Mouse (Mus musculus) small intestine, adult 2 months (tissue): ENCODE measurements around the gene Fam171a1. TPM values are rescaled to one million over a fixed set of nuclear protein-coding genes. Genes with fewer than 3 reads are reported as not detected.

Experiments
- H3K27ac ChIP-seq: fragments of 200-500 bp; 2 replicates; pipeline ENCODE4 v1.5.1; 2012; ENCODE audit warnings: low read depth, low read length, control low read depth, inconsistent platforms; ENCODE audit not compliant: insufficient read depth
- H3K27me3 ChIP-seq: fragments of 200-500 bp; 2 replicates; pipeline ENCODE4 v1.6.1; 2012; ENCODE audit warnings: mild to moderate bottlenecking, moderate library complexity, low read length, inconsistent platforms; ENCODE audit not compliant: control insufficient read depth, insufficient read depth
- H3K36me3 ChIP-seq: fragments of 200-500 bp; 2 replicates; pipeline ENCODE4 v1.6.1; 2012; ENCODE audit warnings: mild to moderate bottlenecking, low read length, control low read depth, inconsistent platforms; ENCODE audit not compliant: control insufficient read depth, insufficient read depth
- H3K4me1 ChIP-seq: fragments of 200-500 bp; 2 replicates; pipeline ENCODE4 v1.6.1; 2012; ENCODE audit warnings: low read length, inconsistent platforms, mixed read lengths; ENCODE audit not compliant: control insufficient read depth, insufficient read depth, insufficient read length
- H3K4me3 ChIP-seq: fragments of 200-500 bp; 2 replicates; pipeline ENCODE4 v1.5.1; 2012; ENCODE audit warnings: low read depth, mild to moderate bottlenecking, control low read depth, inconsistent platforms, low read length, moderate library complexity
- CTCF ChIP-seq: fragments of 200-500 bp; IDR thresholded peaks from 2 replicates; pipeline ENCODE4 v1.5.1; 2012; ENCODE audit warnings: low read depth, mild to moderate bottlenecking, control low read depth, inconsistent platforms, low read length, moderate library complexity, mixed read lengths; ENCODE audit not compliant: insufficient replicate concordance, insufficient read length; ENCODE audit errors: extremely low read depth
- POLR2A ChIP-seq: fragments of 200-500 bp; IDR thresholded peaks from 2 replicates; pipeline ENCODE4 v1.6.1; 2012; ENCODE audit warnings: low read depth, mild to moderate bottlenecking, control low read depth, inconsistent platforms, low read length, moderate library complexity
- WGBS: fragments of 180-500 bp; shearing (Covaris S2); methylation state at CpG from one replicate; pipeline ENCODE4 v1.1.7; 2018; 5-methylcytosine and 5-hydroxymethylcytosine counted together
- polyA plus RNA-seq: library from polyadenylated mRNA; depleted of rRNA; stranded (reverse); fragments of >200 nt; gene quantifications from 2 replicates; pipeline ENCODE4 v1.2.3, GENCODE M21; 2012

The Fam171a1 gene
- polyA plus RNA-seq, 1 experiment = 7.0 TPM

DNA sequence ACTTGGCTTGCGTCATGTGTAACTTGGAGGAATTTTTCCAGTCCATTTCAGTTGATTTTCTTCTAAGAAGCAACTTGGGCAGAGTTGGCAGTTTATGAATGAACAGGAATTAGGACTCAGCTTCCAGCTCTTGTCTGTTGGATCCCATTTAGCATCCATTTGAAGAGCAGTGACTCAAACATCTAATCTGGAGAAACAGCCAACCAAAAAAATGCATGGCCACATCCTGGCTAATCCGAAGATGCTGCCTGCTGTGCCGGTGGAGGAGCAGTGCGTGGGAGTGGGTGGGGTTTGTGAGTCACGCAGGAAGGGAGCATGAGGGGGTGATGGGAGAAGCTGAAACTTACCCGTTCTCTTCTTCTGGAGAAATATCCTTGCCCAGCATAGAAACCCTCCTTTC lies 104.2 kb downstream of the Fam171a1 start:
- Histone ChIP-seq H3K4me1 (no peaks in the 10 kb centered on the region), H3K4me3 (no peak overlapping the region), H3K36me3 (no peaks in the 10 kb centered on the region), H3K27me3 (no peaks in the 10 kb centered on the region), H3K27ac (no peak overlapping the region)
- TF ChIP-seq POLR2A (no peak), CTCF (no peak)
- WGBS = 78% methylated on average over 6 of the region's 6 CpGs

GRCm38 (mm10) chr2:3228475-3228874 lies 114.5 kb downstream of the Fam171a1 start:
- 0 out of 2 replicates have a peak, but pooled peaks cover 2% of the 10 kb centered on the region for H3K36me3 ChIP-seq
- H3K27me3 ChIP-seq = no peaks in the 10 kb centered on the region
- WGBS = 73% methylated on average over 4 of the region's 4 CpGs
- H3K4me3 ChIP-seq = no peak overlapping the region
- H3K4me1 ChIP-seq = no peaks in the 10 kb centered on the region
- TF ChIP-seq POLR2A (no peak), CTCF (no peak)
- no peak overlapping the region for H3K27ac ChIP-seq

DNA sequence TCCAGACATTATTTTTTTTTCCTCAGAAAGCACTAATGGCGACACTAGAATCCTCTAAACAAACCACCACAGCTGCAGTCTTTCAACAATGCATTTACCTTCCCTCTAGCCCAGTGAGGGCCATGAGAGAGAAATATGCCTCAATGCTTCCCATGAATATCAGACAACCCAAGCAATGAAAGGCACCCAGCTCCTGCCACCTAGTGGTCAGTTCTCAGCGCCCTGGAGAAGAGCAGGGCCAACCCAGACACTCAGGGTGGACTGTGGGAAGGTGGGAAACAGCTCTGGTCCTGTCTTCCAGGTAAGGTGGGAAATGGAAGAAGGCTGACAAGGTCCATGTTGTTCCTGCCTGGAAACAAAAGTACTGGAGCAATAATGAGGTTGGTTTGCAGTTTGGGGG lies 115.0 kb downstream of the Fam171a1 start:
- Histone ChIP-seq H3K4me3 (no peak overlapping the region), H3K27ac (no peak overlapping the region), H3K4me1 (no peaks in the 10 kb centered on the region), H3K27me3 (no peaks in the 10 kb centered on the region), H3K36me3 (0 out of 2 replicates have a peak, but pooled peaks cover 2% of the 10 kb centered on the region)
- peak; percentile 78; the same call in 1 of the 2 replicates for TF ChIP-seq CTCF
- no peak for TF ChIP-seq POLR2A
- 12% methylated on average over 2 of the region's 2 CpGs for WGBS

- 49% methylated on average over 5 of the region's 5 CpGs for WGBS
- no peaks in the 10 kb centered on the region for H3K36me3 ChIP-seq
- H3K4me3 ChIP-seq = no peak overlapping the region
- TF ChIP-seq CTCF (no peak), POLR2A (no peak)
- no peaks in the 10 kb centered on the region for H3K27me3 ChIP-seq
- no peak overlapping the region for H3K27ac ChIP-seq
- H3K4me1 ChIP-seq = no peaks in the 10 kb centered on the region
These were observed 125.2 kb downstream of the Fam171a1 start for GRCm38 (mm10) chr2:3239255-3239654.

DNA sequence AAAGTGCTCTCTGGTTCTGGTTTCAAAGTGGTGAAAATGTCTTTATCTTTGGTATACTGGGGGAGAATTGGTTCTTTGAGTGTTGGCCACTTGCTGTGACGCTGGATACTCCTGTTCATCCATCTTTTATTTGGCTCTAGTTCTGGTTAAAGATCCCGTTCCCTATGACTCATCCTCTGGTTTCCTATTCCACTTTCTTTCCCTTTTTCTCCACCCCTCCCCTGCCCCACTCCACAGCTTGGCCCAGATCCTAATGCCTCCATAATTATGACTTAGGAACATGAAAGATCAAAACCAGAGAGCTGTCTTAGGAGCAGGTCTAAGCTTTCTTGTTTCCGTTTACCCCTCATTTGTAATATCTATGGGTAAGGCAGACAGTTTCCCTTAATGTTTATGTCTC lies 130.2 kb downstream of the Fam171a1 start:
- no peaks in the 10 kb centered on the region for H3K4me1 ChIP-seq
- TF ChIP-seq POLR2A (no peak), CTCF (no peak)
- H3K4me3 ChIP-seq = no peak overlapping the region
- no peaks in the 10 kb centered on the region for H3K27me3 ChIP-seq
- 40% methylated on average over 3 of the region's 3 CpGs for WGBS
- no peaks in the 10 kb centered on the region for H3K36me3 ChIP-seq
- no peak overlapping the region for H3K27ac ChIP-seq

DNA sequence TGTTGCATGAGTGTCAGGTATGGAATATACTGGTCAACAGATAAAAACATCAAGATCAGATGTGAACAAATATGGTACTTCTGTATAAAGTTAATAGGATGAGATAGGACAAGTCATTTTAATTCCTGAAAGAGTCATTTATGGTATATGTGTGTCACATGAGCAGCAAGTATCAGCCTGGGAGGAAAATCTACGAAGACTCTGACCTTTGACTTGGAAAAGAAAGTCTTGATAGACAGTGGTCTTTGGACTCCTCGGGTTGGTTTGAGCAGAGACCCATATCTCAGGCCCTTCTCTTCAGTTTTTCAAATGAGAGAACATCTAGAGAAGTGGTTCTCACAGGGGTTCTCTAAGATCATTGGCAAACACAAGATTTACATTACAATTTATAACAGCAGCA lies 137.3 kb downstream of the Fam171a1 start:
- WGBS = 35% methylated on average over 2 of the region's 2 CpGs
- TF ChIP-seq CTCF (no peak), POLR2A (no peak)
- H3K4me1 ChIP-seq = no peaks in the 10 kb centered on the region
- no peak overlapping the region for H3K27ac ChIP-seq
- no peak overlapping the region for H3K4me3 ChIP-seq
- H3K27me3 ChIP-seq = no peaks in the 10 kb centered on the region
- no peaks in the 10 kb centered on the region for H3K36me3 ChIP-seq

GRCm38 (mm10) chr2:3266466-3266865 lies 152.4 kb downstream of the Fam171a1 start:
- H3K27ac ChIP-seq = no peak overlapping the region
- no peaks in the 10 kb centered on the region for H3K36me3 ChIP-seq
- TF ChIP-seq CTCF = no peak
- no peak overlapping the region for H3K4me3 ChIP-seq
- H3K27me3 ChIP-seq = no peaks in the 10 kb centered on the region
- H3K4me1 ChIP-seq = no peaks in the 10 kb centered on the region
- WGBS = 90% methylated on average over 3 of the region's 3 CpGs

DNA sequence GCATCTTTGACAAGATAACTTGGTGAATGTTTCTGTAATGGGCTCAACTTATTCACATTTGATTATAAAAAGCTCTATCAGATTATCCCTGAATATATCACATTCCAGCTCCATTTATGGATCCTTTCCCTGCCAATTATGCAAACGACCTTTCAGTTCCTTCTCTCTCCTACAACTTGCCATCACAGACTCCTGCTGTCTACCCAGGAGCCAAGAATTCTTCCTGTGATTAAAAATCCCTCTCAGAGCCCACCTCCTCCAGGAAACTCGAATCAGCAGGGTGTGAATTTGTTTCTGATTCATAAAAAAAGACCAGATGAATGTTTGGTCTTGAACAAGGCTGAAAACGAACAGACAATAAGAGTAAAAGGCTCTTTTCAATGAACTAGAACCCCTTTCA lies 153.9 kb downstream of the Fam171a1 start:
- Histone ChIP-seq H3K27ac (no peak overlapping the region), H3K4me3 (no peak overlapping the region), H3K36me3 (no peaks in the 10 kb centered on the region), H3K27me3 (no peaks in the 10 kb centered on the region), H3K4me1 (no peaks in the 10 kb centered on the region)
- WGBS = 27% methylated on average over 3 of the region's 3 CpGs
- TF ChIP-seq POLR2A (no peak), CTCF (no peak)
